Mouse (Mus musculus): ENCODE measurements around the gene Taar7d. TPM values are rescaled to one million over a fixed set of nuclear protein-coding genes. Genes with fewer than 3 reads are reported as not detected.
"Not testable (repeated sequence)": the region's sequence is repeated elsewhere in the genome, so short reads cannot be mapped to it uniquely, and the experiment has no call there.

The Taar7d gene
- polyA plus RNA-seq, 1 experiment, result not detected

- H3K4me3 ChIP-seq (ENCODE audit: low read depth, low read length), result no peak overlapping the region
- H3K4me1 ChIP-seq (ENCODE audit: control insufficient read depth, insufficient read depth, low read length), result no peaks in the 10 kb centered on the region
- no peak overlapping the region for H3K27ac ChIP-seq (ENCODE audit: insufficient read depth, low read length)
- TF ChIP-seq POLR2A (IDR thresholded peaks at IDR 0.05; ENCODE audit: insufficient read depth, low read length), result no peak
- TF ChIP-seq EP300 (IDR thresholded peaks at IDR 0.05; ENCODE audit: insufficient read depth, low read depth, low read length), result no peak
- H3K36me3 ChIP-seq (ENCODE audit: control insufficient read depth, insufficient read depth, low read length, poor library complexity, severe bottlenecking), result no peaks in the 10 kb centered on the region
- H3K9ac ChIP-seq (ENCODE audit: low read depth, poor library complexity, severe bottlenecking), result no peak overlapping the region
- no peaks in the 10 kb centered on the region for H3K9me3 ChIP-seq (replicated peaks; ENCODE audit: control insufficient read depth, insufficient read depth, low read length, poor library complexity, severe bottlenecking)
- H3K27me3 ChIP-seq (ENCODE audit: control insufficient read depth, insufficient read depth, low read length, poor library complexity, severe bottlenecking), result no peaks in the 10 kb centered on the region
Observed at GRCm38 (mm10) chr10:24040120-24040869, 13.3 kb downstream of the Taar7d start.

DNA sequence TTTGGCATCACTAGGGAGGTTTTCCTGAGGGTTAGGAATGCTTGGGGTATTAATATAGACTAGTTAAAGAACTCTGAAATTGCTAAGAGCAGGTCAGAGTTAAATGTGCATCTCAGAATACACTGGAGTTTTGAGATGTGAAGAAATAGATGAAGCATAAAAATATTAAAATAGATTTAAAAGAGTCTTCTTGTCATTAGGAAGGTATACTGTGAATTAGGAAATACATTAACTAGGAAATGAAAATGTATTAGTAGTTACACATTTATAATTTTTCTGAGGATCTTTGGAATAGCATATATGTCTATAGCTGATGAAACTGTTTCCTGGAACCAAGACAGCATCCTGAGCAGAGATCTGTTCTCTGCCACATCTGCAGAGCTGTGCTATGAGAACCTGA is 22.2 kb downstream of the Taar7d start, which contains the start of gene Taar7f:
Taar7f (plus strand) TSS at position 301 of the 400 bp plus-strand sequence.
- Histone ChIP-seq H3K27me3 (ENCODE audit: control insufficient read depth, insufficient read depth, low read length, poor library complexity, severe bottlenecking) (no peaks in the 10 kb centered on the region), H3K9ac (ENCODE audit: low read depth, poor library complexity, severe bottlenecking) (no peak within 1 kb of the TSS), H3K36me3 (ENCODE audit: control insufficient read depth, insufficient read depth, low read length, poor library complexity, severe bottlenecking) (no peaks in the 10 kb centered on the region), H3K4me1 (ENCODE audit: control insufficient read depth, insufficient read depth, low read length) (no peaks in the 10 kb centered on the region), H3K4me3 (ENCODE audit: low read depth, low read length) (no peak within 1 kb of the TSS), H3K27ac (ENCODE audit: insufficient read depth, low read length) (no peak within 1 kb of the TSS), H3K9me3 (replicated peaks; ENCODE audit: control insufficient read depth, insufficient read depth, low read length, poor library complexity, severe bottlenecking) (no peaks in the 10 kb centered on the region)
- no peak for TF ChIP-seq POLR2A (IDR thresholded peaks at IDR 0.05; ENCODE audit: insufficient read depth, low read length)
- no peak for TF ChIP-seq EP300 (IDR thresholded peaks at IDR 0.05; ENCODE audit: insufficient read depth, low read depth, low read length)
- TF ChIP-seq CTCF (IDR thresholded peaks at IDR 0.05; ENCODE audit: low read depth, low read length), result no peak

DNA sequence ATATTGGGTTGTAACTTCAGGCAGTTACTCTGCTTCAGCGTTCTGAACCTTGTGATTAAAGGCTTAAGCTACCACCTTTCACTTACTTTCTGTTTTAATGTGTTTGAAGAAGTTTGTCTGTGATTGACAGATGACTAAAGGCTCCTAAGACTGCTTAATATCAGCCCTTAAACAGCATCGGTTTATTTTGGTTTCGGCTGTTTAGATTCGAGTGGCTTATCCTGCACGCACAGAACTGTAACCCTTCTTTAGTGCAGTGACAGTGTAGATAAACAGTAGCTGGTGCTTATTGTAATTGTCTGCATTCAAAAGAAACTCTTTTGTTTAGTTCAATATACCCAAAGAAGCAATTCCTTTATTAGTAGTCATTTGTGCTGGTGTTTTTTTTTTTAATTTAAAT is 25.0 kb downstream of the Taar7d start:
- Histone ChIP-seq H3K4me1 (ENCODE audit: control insufficient read depth, insufficient read depth, low read length) (no peaks in the 10 kb centered on the region), H3K4me3 (ENCODE audit: low read depth, low read length) (no peak overlapping the region), H3K36me3 (ENCODE audit: control insufficient read depth, insufficient read depth, low read length, poor library complexity, severe bottlenecking) (no peaks in the 10 kb centered on the region), H3K27me3 (ENCODE audit: control insufficient read depth, insufficient read depth, low read length, poor library complexity, severe bottlenecking) (no peaks in the 10 kb centered on the region), H3K27ac (ENCODE audit: insufficient read depth, low read length) (no peak overlapping the region), H3K9ac (ENCODE audit: low read depth, poor library complexity, severe bottlenecking) (no peak overlapping the region), H3K9me3 (replicated peaks; ENCODE audit: control insufficient read depth, insufficient read depth, low read length, poor library complexity, severe bottlenecking) (no peaks in the 10 kb centered on the region)
- TF ChIP-seq CTCF (IDR thresholded peaks at IDR 0.05; ENCODE audit: low read depth, low read length) (no peak), POLR2A (IDR thresholded peaks at IDR 0.05; ENCODE audit: insufficient read depth, low read length) (no peak), EP300 (IDR thresholded peaks at IDR 0.05; ENCODE audit: insufficient read depth, low read depth, low read length) (no peak)

DNA sequence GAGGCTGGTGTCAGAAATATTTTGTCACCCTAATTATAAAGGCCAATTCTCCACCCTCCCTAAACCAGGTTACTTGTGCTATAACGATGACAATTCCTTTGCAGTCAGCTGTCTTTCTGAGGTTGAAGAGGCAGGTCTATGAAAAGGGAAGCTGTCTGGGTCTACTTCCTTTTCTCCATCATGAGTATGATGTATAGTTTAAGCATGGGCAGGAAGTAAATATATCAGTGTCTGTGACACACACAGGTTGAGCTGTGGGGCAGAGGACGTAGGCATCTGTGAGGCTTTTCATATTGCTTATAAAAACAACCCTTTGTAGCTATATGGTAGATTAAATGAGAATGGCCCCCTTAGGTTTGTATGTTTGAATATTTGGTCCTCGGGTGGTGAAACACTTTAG is 32.0 kb downstream of the Taar7d start:
- H3K36me3 ChIP-seq (ENCODE audit: control insufficient read depth, insufficient read depth, low read length, poor library complexity, severe bottlenecking), result no peaks in the 10 kb centered on the region
- no peak for TF ChIP-seq CTCF (IDR thresholded peaks at IDR 0.05; ENCODE audit: low read depth, low read length)
- TF ChIP-seq POLR2A (IDR thresholded peaks at IDR 0.05; ENCODE audit: insufficient read depth, low read length), result no peak
- no peak for TF ChIP-seq EP300 (IDR thresholded peaks at IDR 0.05; ENCODE audit: insufficient read depth, low read depth, low read length)
- H3K9me3 ChIP-seq (replicated peaks; ENCODE audit: control insufficient read depth, insufficient read depth, low read length, poor library complexity, severe bottlenecking), result no peaks in the 10 kb centered on the region
- H3K27me3 ChIP-seq (ENCODE audit: control insufficient read depth, insufficient read depth, low read length, poor library complexity, severe bottlenecking), result no peaks in the 10 kb centered on the region
- H3K9ac ChIP-seq (ENCODE audit: low read depth, poor library complexity, severe bottlenecking), result no peak overlapping the region
- no peak overlapping the region for H3K4me3 ChIP-seq (ENCODE audit: low read depth, low read length)
- H3K4me1 ChIP-seq (ENCODE audit: control insufficient read depth, insufficient read depth, low read length), result no peaks in the 10 kb centered on the region
- H3K27ac ChIP-seq (ENCODE audit: insufficient read depth, low read length), result no peak overlapping the region

- not testable (repeated sequence) for H3K27ac ChIP-seq (ENCODE audit: insufficient read depth, low read length)
Observed at GRCm38 (mm10) chr10:24074751-24075150, 47.7 kb downstream of the Taar7d start.

DNA sequence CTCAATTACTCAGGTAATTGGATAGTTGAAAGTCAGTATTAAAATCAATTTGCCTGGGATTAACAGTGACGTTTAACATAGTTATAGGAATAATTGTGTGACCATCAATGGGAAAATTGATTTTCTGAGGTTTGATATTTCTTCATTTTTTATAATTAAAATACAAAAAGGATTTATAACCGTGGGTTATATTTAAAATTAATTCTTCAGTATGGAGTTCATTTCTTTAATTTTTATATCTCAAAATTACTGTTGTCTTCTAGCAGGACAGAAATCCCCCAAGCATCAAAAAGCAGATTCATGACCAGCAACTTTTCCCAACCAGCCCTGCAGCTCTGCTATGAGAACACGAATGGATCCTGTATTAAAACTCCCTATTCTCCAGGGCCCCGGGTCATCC is 49.2 kb downstream of the Taar7d start, which contains the start of gene Taar8a:
Taar8a (plus strand) TSS at position 301 of the 400 bp plus-strand sequence.
- H3K4me1 ChIP-seq (ENCODE audit: control insufficient read depth, insufficient read depth, low read length); H3K4me3 ChIP-seq (ENCODE audit: low read depth, low read length); H3K9ac ChIP-seq (ENCODE audit: low read depth, poor library complexity, severe bottlenecking); H3K36me3 ChIP-seq (ENCODE audit: control insufficient read depth, insufficient read depth, low read length, poor library complexity, severe bottlenecking); H3K27me3 ChIP-seq (ENCODE audit: control insufficient read depth, insufficient read depth, low read length, poor library complexity, severe bottlenecking); H3K27ac ChIP-seq (ENCODE audit: insufficient read depth, low read length); H3K9me3 ChIP-seq (replicated peaks; ENCODE audit: control insufficient read depth, insufficient read depth, low read length, poor library complexity, severe bottlenecking): not testable (repeated sequence)

More at GRCm38 (mm10) chr10:24074751-24075150, 47.7 kb downstream of the Taar7d start:
- H3K4me3 ChIP-seq (ENCODE audit: low read depth, low read length); H3K27me3 ChIP-seq (ENCODE audit: control insufficient read depth, insufficient read depth, low read length, poor library complexity, severe bottlenecking); H3K36me3 ChIP-seq (ENCODE audit: control insufficient read depth, insufficient read depth, low read length, poor library complexity, severe bottlenecking); H3K9me3 ChIP-seq (replicated peaks; ENCODE audit: control insufficient read depth, insufficient read depth, low read length, poor library complexity, severe bottlenecking); H3K4me1 ChIP-seq (ENCODE audit: control insufficient read depth, insufficient read depth, low read length); H3K9ac ChIP-seq (ENCODE audit: low read depth, poor library complexity, severe bottlenecking): not testable (repeated sequence)

Other genes starting within 250 kb of the Taar7d start
- 316 and 459 TPM in 2 replicates for gene Rps12, start 239.9 kb upstream of the Taar7d start, polyA plus RNA-seq (2011; ENCODE audit: insufficient read depth, insufficient read length, low read depth, missing spikeins)
- gene Slc18b1, start 230.2 kb upstream of the Taar7d start, polyA plus RNA-seq (2011; ENCODE audit: insufficient read depth, insufficient read length, low read depth, missing spikeins), result 2.9 and 3.4 TPM in 2 replicates
- not detected in 2 replicates for gene Vnn3, start 175.8 kb upstream of the Taar7d start, polyA plus RNA-seq (2011; ENCODE audit: insufficient read depth, insufficient read length, low read depth, missing spikeins)
- 13.0 and 13.5 TPM in 2 replicates for gene Vnn1, start 132.5 kb upstream of the Taar7d start, polyA plus RNA-seq (2011; ENCODE audit: insufficient read depth, insufficient read length, low read depth, missing spikeins)
- gene Taar1, start 106.9 kb upstream of the Taar7d start, polyA plus RNA-seq (2011; ENCODE audit: insufficient read depth, insufficient read length, low read depth, missing spikeins), result not detected in 2 replicates
- not detected in 2 replicates for gene Taar2, start 88.7 kb upstream of the Taar7d start, polyA plus RNA-seq (2011; ENCODE audit: insufficient read depth, insufficient read length, low read depth, missing spikeins)
- not detected in 2 replicates for gene Taar3, start 77.7 kb upstream of the Taar7d start, polyA plus RNA-seq (2011; ENCODE audit: insufficient read depth, insufficient read length, low read depth, missing spikeins)
- gene Taar4, start 66.7 kb upstream of the Taar7d start, polyA plus RNA-seq (2011; ENCODE audit: insufficient read depth, insufficient read length, low read depth, missing spikeins), result not detected in 2 replicates
- gene Taar5, start 56.5 kb upstream of the Taar7d start, polyA plus RNA-seq (2011; ENCODE audit: insufficient read depth, insufficient read length, low read depth, missing spikeins), result not detected in 2 replicates
- not detected in 2 replicates for gene Taar6, start 41.6 kb upstream of the Taar7d start, polyA plus RNA-seq (2011; ENCODE audit: insufficient read depth, insufficient read length, low read depth, missing spikeins)
- gene Taar7a, start 33.7 kb upstream of the Taar7d start, polyA plus RNA-seq (2011; ENCODE audit: insufficient read depth, insufficient read length, low read depth, missing spikeins), result not detected in 2 replicates
- not detected in 2 replicates for gene Taar7b, start 27.3 kb upstream of the Taar7d start, polyA plus RNA-seq (2011; ENCODE audit: insufficient read depth, insufficient read length, low read depth, missing spikeins)
- not detected in 2 replicates for gene Taar7e, start 10.4 kb downstream of the Taar7d start, polyA plus RNA-seq (2011; ENCODE audit: insufficient read depth, insufficient read length, low read depth, missing spikeins)
- gene Taar7f, start 22.3 kb downstream of the Taar7d start, polyA plus RNA-seq (2011; ENCODE audit: insufficient read depth, insufficient read length, low read depth, missing spikeins), result not detected in 2 replicates
- gene Taar8a, start 49.3 kb downstream of the Taar7d start, polyA plus RNA-seq (2011; ENCODE audit: insufficient read depth, insufficient read length, low read depth, missing spikeins), result not detected in 2 replicates
- gene Taar8b, start 65.1 kb downstream of the Taar7d start, polyA plus RNA-seq (2011; ENCODE audit: insufficient read depth, insufficient read length, low read depth, missing spikeins), result not detected in 2 replicates
- gene Taar8c, start 74.7 kb downstream of the Taar7d start, polyA plus RNA-seq (2011; ENCODE audit: insufficient read depth, insufficient read length, low read depth, missing spikeins), result not detected in 2 replicates
- not detected in 2 replicates for gene Taar9, start 82.3 kb downstream of the Taar7d start, polyA plus RNA-seq (2011; ENCODE audit: insufficient read depth, insufficient read length, low read depth, missing spikeins)
- 78.3 and 99.4 TPM in 2 replicates for gene Stx7, start 122.1 kb downstream of the Taar7d start, polyA plus RNA-seq (2011; ENCODE audit: insufficient read depth, insufficient read length, low read depth, missing spikeins)
- 8.8 and 8.9 TPM in 2 replicates for gene Moxd1, start 196.3 kb downstream of the Taar7d start, polyA plus RNA-seq (2011; ENCODE audit: insufficient read depth, insufficient read length, low read depth, missing spikeins)

Measured in ES-Bruce4 (cell line).